Comparison of ENCODE assay signal across 11 mouse cellular contexts in the genomic region with DNA sequence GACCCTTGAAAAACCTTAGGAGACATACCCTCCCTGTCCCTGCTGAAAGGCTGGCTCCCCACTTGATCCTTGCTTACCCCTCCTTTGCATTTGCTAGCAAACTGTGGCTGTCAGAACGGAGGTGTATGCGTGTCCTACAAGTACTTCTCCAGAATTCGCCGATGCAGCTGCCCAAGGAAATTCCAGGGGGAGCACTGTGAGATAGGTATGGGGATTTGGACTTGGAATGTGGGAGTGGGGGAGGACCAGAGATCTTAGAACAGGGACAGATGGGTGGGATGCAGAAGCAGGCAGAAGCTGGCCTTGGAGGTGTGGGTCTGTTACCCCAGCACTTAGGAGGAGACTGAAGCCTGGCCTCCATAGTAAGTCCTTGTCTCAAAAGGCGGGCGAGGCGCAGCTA. TPM values are rescaled to one million over a fixed set of nuclear protein-coding genes. Genes with fewer than 3 reads are reported as not detected.
DNase-seq lines count a peak whose midpoint lies in the region; ATAC-seq and TF ChIP-seq lines count a peak whose summit lies in the region.
"Had no signal": no experiment of that assay in that cellular context is flagged by ENCODE, and none has a peak within 500 bp of the region (broad histone marks: within the 10 kb centered on the region; RNA-seq: fewer than 3 reads in every experiment).

No protein-coding gene starts in this region.

- no peak overlapping the region for H3K9ac ChIP-seq in embryonic facial prominence, embryonic 13.5 days
- H3K9ac ChIP-seq: hindbrain, embryonic 15.5 days had no signal

- peak; percentile 92 for DNase-seq in heart, adult 11 months
- DNase-seq in heart, postnatal 4 days, result no peak
- DNase-seq in kidney, adult 9 months, result peak; percentile 26
- DNase-seq in kidney, postnatal 14 days, result no peak
- DNase-seq in thymus, postnatal 36 days, result no peak
- no peak for DNase-seq in layer of hippocampus, adult 8-10 months (ENCODE audit: low spot score in 2 of 2)
- DNase-seq: cerebellum, adult 11-12 months; lung, postnatal 10 days had no signal

- H3K27ac ChIP-seq in embryonic facial prominence, embryonic 13.5 days, result no peak overlapping the region
- H3K27ac ChIP-seq: hindbrain, embryonic 15.5 days had no signal

- no peak for ATAC-seq in embryonic facial prominence, embryonic 13.5 days (ENCODE audit: insufficient number of reproducible peaks, insufficient read depth, low FRiP score, low TSS enrichment, low read depth)

- no peaks in the 10 kb centered on the region for H3K36me3 ChIP-seq in embryonic facial prominence, embryonic 13.5 days
- peaks cover 23% of the 10 kb centered on the region for H3K36me3 ChIP-seq in myocyte (ENCODE audit: control insufficient read depth, insufficient read depth)
- H3K36me3 ChIP-seq: hindbrain, embryonic 15.5 days had no signal

- H3ac ChIP-seq in myocyte (ENCODE audit: control insufficient read depth, insufficient read length), result no peak overlapping the region

- H3K27me3 ChIP-seq in embryonic facial prominence, embryonic 13.5 days, result no peaks in the 10 kb centered on the region
- H3K27me3 ChIP-seq in myocyte (ENCODE audit: control insufficient read depth, insufficient read depth, insufficient read length), result no peaks in the 10 kb centered on the region

- no peaks in the 10 kb centered on the region for H3K9me3 ChIP-seq in embryonic facial prominence, embryonic 13.5 days
- H3K9me3 ChIP-seq: hindbrain, embryonic 15.5 days had no signal

- TF ChIP-seq POLR2A in myocyte (IDR thresholded peaks at IDR 0.05; ENCODE audit: insufficient read length, low read depth), result no peak

- H3K4me2 ChIP-seq in embryonic facial prominence, embryonic 13.5 days, result peak overlapping the region; percentile 98; the same call in 1 of the 2 replicates
- H3K4me2 ChIP-seq in myocyte (ENCODE audit: low read depth), result peak overlapping the region; percentile 86

- 71% methylated on average over 7 of the region's 7 CpGs for WGBS in embryonic facial prominence, embryonic 13.5 days

- H3K4me3 ChIP-seq in embryonic facial prominence, embryonic 13.5 days, result no peak overlapping the region
- H3K4me3 ChIP-seq in myocyte, result peak overlapping the region; percentile 75

- H3K79me2 ChIP-seq in myocyte (ENCODE audit: control insufficient read depth, insufficient read depth), result peaks cover 38% of the 10 kb centered on the region

- H3K4me1 ChIP-seq in embryonic facial prominence, embryonic 13.5 days, result peaks cover 6% of the 10 kb centered on the region

TF ChIP-seq in myocyte, 11 proteins besides CTCF, POLR2A, EP300 and RAD21:
- TF ChIP-seq MYOG (IDR thresholded peaks at IDR 0.05; ENCODE audit: control insufficient read depth in 1 of 3, insufficient read depth in 1 of 3, insufficient read length in 2 of 3, low read depth in 2 of 3) (no peak), TCF12 (IDR thresholded peaks at IDR 0.05; ENCODE audit: insufficient read depth, poor library complexity, severe bottlenecking) (no peak)

RNA-seq across cellular contexts. Expression of a gene that starts 1.2 kb away (rescaled TPM):
- 10 to 100 TPM; 11.1 to 11.9 TPM for total RNA-seq in heart, postnatal 4 days (2021)
- 2.3 and 2.4 TPM in 2 replicates for polyA plus RNA-seq in embryonic facial prominence, embryonic 13.5 days (2015; fragmentation: Nextera tagmentation; extraction: Ambion mirVana)
- polyA plus RNA-seq in myocyte (2012; fragmentation: generic; extraction: Trizol), result 40.1 TPM
- total RNA-seq in layer of hippocampus, adult 8-10 months (2022), result 10 to 100 TPM in 2 of 4 experiments, 1 to 10 TPM in 2; 4.1 to 26.9 (median 12.8) TPM

RNA-seq across cellular contexts. Expression of a gene that starts 43.8 kb away (rescaled TPM):
- total RNA-seq in heart, postnatal 4 days (2021), result 10 to 100 TPM; 58.3 to 65.2 TPM
- 62.6 and 75.3 TPM in 2 replicates for polyA plus RNA-seq in embryonic facial prominence, embryonic 13.5 days (2015; fragmentation: Nextera tagmentation; extraction: Ambion mirVana)
- 57.2 TPM for polyA plus RNA-seq in myocyte (2012; fragmentation: generic; extraction: Trizol)
- total RNA-seq in layer of hippocampus, adult 8-10 months (2022), result 100 to 1,000 TPM; 247 to 278 (median 262) TPM

Comparison
In these comparisons a context has a peak if more than half of its experiments do, and no peak if none do; other contexts are left out.
1. DNase-seq: peak in heart, adult 11 months (single experiment) and kidney, adult 9 months (single experiment); none in heart, postnatal 4 days (single experiment), kidney, postnatal 14 days (single experiment), thymus, postnatal 36 days (0 of 2) and layer of hippocampus, adult 8-10 months (0 of 2).